Mouse (Mus musculus) olfactory bulb, adult 2 months (tissue): ENCODE results near the gene Ptprk.

Experiments
- CTCF ChIP-seq: fragments of 200-500 bp; IDR thresholded peaks from 2 replicates; pipeline ENCODE4 v1.5.1; 2012; ENCODE audit warnings: low read depth, mild to moderate bottlenecking, low read length, moderate library complexity; ENCODE audit not compliant: insufficient read depth
- POLR2A ChIP-seq: fragments of 200-500 bp; IDR thresholded peaks from 2 replicates; pipeline ENCODE4 v1.6.1; 2012; ENCODE audit warnings: mild to moderate bottlenecking, low read depth, low read length, moderate library complexity; ENCODE audit not compliant: insufficient read depth

DNA sequence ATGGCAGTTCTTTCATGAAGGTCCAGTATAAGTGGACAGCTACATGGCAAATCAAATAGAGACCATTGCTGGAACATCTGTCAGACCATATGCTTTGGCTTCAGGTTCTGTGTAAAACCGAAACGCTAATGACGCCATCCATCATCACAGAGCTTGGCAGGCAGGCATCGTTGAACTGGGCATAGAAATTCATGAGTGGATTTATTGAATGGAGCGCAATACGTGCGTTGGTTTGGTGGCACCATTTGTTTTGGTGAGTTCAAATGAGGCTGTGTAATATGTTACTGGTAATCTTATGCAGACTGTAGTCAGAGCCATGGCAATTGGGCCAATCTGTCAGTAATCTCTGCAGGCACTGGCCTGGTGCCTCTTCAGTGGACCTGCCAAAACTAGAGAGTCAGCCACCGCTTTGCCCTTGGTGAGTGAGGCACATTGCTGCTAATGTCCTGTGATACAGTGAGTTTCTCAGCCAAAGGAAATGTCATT lies 270.6 kb downstream of the Ptprk start:
- TF ChIP-seq POLR2A (no peak), CTCF (no peak)
